Mouse (Mus musculus): ENCODE data around the gene Agap1. TPM values are rescaled to one million over a fixed set of nuclear protein-coding genes. Genes with fewer than 3 reads are reported as not detected.

Gene Agap1
- total RNA-seq, 2 experiments from 2014 or later: 83.4 to 86.1 TPM

GRCm38 (mm10) chr1:89822431-89822830 lies 367.8 kb downstream of the Agap1 start:
- DNase-seq (ENCODE audit: low spot score in 2 of 2): no peak

- no peak for DNase-seq (ENCODE audit: low spot score in 2 of 2)
Observed at GRCm38 (mm10) chr1:89823036-89823435, 368.4 kb downstream of the Agap1 start.

- no peak for DNase-seq (ENCODE audit: low spot score in 2 of 2)
Observed at GRCm38 (mm10) chr1:89827051-89827450, 372.4 kb downstream of the Agap1 start.

- no peak for DNase-seq (ENCODE audit: low spot score in 2 of 2)
Observed at GRCm38 (mm10) chr1:89831095-89831494, 376.5 kb downstream of the Agap1 start.

- no peak for DNase-seq (ENCODE audit: low spot score in 2 of 2)
Observed at GRCm38 (mm10) chr1:89844064-89844463, 389.5 kb downstream of the Agap1 start.

GRCm38 (mm10) chr1:89845487-89845886 lies 390.9 kb downstream of the Agap1 start:
- no peak for DNase-seq (ENCODE audit: low spot score in 2 of 2)

- DNase-seq (ENCODE audit: low spot score in 2 of 2): no peak
Observed at GRCm38 (mm10) chr1:89846148-89846547, 391.5 kb downstream of the Agap1 start.

GRCm38 (mm10) chr1:89848356-89849039 lies 393.9 kb downstream of the Agap1 start:
- no peak for DNase-seq (ENCODE audit: low spot score in 2 of 2)

- peak in 1 of 2 experiments; percentile 18 for DNase-seq (ENCODE audit: low spot score in 2 of 2)
Observed at GRCm38 (mm10) chr1:89849151-89849860, 394.7 kb downstream of the Agap1 start.

GRCm38 (mm10) chr1:89849861-89850230 lies 395.2 kb downstream of the Agap1 start:
- DNase-seq (ENCODE audit: low spot score in 2 of 2): no peak

- no peak for DNase-seq (ENCODE audit: low spot score in 2 of 2)
Observed at GRCm38 (mm10) chr1:89850681-89851414, 396.2 kb downstream of the Agap1 start.

GRCm38 (mm10) chr1:89859182-89859581 lies 404.6 kb downstream of the Agap1 start:
- DNase-seq (ENCODE audit: low spot score in 2 of 2): peak in 1 of 2 experiments; percentile 62

GRCm38 (mm10) chr1:89860017-89860730 lies 405.6 kb downstream of the Agap1 start:
- peak in 1 of 2 experiments; percentile 67 for DNase-seq (ENCODE audit: low spot score in 2 of 2)

GRCm38 (mm10) chr1:89865787-89866186 lies 411.2 kb downstream of the Agap1 start:
- no peak for DNase-seq (ENCODE audit: low spot score in 2 of 2)

- DNase-seq (ENCODE audit: low spot score in 2 of 2): no peak
Observed at GRCm38 (mm10) chr1:89867847-89868246, 413.2 kb downstream of the Agap1 start.

GRCm38 (mm10) chr1:89870134-89870905 lies 415.7 kb downstream of the Agap1 start:
- DNase-seq (ENCODE audit: low spot score in 2 of 2): no peak

- DNase-seq (ENCODE audit: low spot score in 2 of 2): no peak
Observed at GRCm38 (mm10) chr1:89870906-89871211, 416.3 kb downstream of the Agap1 start.

GRCm38 (mm10) chr1:89876346-89877072 lies 421.9 kb downstream of the Agap1 start:
- DNase-seq (ENCODE audit: low spot score in 2 of 2): no peak

GRCm38 (mm10) chr1:89878496-89878895 lies 423.9 kb downstream of the Agap1 start:
- DNase-seq (ENCODE audit: low spot score in 2 of 2): no peak

GRCm38 (mm10) chr1:89880193-89880592 lies 425.6 kb downstream of the Agap1 start:
- DNase-seq (ENCODE audit: low spot score in 2 of 2): no peak

All from gastrocnemius, postnatal 4 days (tissue).